Mouse (Mus musculus) liver, embryonic 16.5 days (tissue): ENCODE data around the gene Flt3. TPM values are rescaled to one million over a fixed set of nuclear protein-coding genes. Genes with fewer than 3 reads are reported as not detected.
A peak's percentile ranks its signal among the peaks of the same experiment; 100 is the strongest.

Source experiments
- ATAC-seq: fragments of 200-750 bp; cut with Nextera tagmentation; 2 replicates; pipeline ENCODE4 v1.8.0; 2017; ENCODE audit warnings: low read depth, mild to moderate bottlenecking, moderate number of reproducible peaks, moderate library complexity
- H3K27ac ChIP-seq: fragments of 300-500 bp; sonication (generic); 2 replicates; pipeline ENCODE4 v1.5.1; 2014; ENCODE audit warnings: mild to moderate bottlenecking, low read length
- H3K27me3 ChIP-seq: fragments of 300-500 bp; sonication (generic); 2 replicates; pipeline ENCODE4 v1.6.1; 2014; ENCODE audit warnings: low read depth, low read length, mixed read lengths; ENCODE audit not compliant: control insufficient read depth, insufficient read depth
- H3K36me3 ChIP-seq: fragments of 300-500 bp; sonication (generic); 2 replicates; pipeline ENCODE4 v1.6.1; 2014; ENCODE audit warnings: mild to moderate bottlenecking; ENCODE audit not compliant: control insufficient read depth, insufficient read depth
- H3K4me1 ChIP-seq: fragments of 300-500 bp; sonication (generic); 2 replicates; pipeline ENCODE4 v1.6.1; 2014; ENCODE audit warnings: low read depth, low read length, mixed read lengths; ENCODE audit not compliant: control insufficient read depth
- H3K4me2 ChIP-seq: fragments of 300-500 bp; sonication (generic); 2 replicates; pipeline ENCODE4 v1.6.1; 2014; ENCODE audit warnings: low read depth, low read length, mixed read lengths
- H3K4me3 ChIP-seq: fragments of 300-500 bp; sonication (generic); 2 replicates; pipeline ENCODE4 v1.5.1; 2014; ENCODE audit warnings: low read depth, mild to moderate bottlenecking, low read length
- H3K9ac ChIP-seq: fragments of 300-500 bp; sonication (generic); 2 replicates; pipeline ENCODE4 v1.6.1; 2014; ENCODE audit warnings: low read depth, low read length
- H3K9me3 ChIP-seq: fragments of 300-500 bp; sonication (generic); replicated peaks from 2 replicates; pipeline ENCODE4 v1.6.1; 2016; ENCODE audit warnings: low read length; ENCODE audit not compliant: control insufficient read depth
- WGBS: fragments of 180-500 bp; shearing (Covaris S2); extraction: QIAGEN DNeasy Blood & Tissue Kit; methylation state at CpG from one replicate; pipeline ENCODE4 v1.1.7; 2014; ENCODE audit not compliant: insufficient replicate concordance; 5-methylcytosine and 5-hydroxymethylcytosine counted together
- polyA plus RNA-seq: library from polyadenylated mRNA; unstranded; fragments of >200 nt; fragmentation: Nextera tagmentation; extraction: Ambion mirVana; gene quantifications from 2 replicates; pipeline ENCODE4 v1.2.1, GENCODE M21; 2015

Flt3 gene
- polyA plus RNA-seq, 1 experiment from 2014 or later, result 1.6 TPM

DNA sequence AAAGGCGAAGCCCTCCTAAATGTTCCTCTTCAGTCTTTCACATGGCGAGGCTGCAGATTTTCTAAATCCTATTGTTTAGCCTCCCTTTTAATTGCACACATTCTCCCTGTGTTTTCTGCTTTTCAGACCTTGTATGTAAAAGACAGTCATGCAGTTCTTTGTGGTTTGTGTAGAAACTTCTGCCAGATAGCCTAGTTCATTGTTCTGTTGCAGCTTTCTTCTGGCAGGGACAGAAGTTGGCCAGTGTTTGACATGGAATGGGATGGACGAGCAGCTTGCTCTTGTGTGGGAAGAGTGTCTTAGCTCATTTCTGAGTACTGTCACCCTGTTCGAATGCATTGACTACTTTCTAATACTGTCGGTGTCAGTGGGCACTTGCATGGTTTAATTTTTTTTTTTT is 36.2 kb upstream of the Flt3 start:
- peaks cover 74% of the 10 kb centered on the region for H3K4me1 ChIP-seq
- no peaks in the 10 kb centered on the region for H3K9me3 ChIP-seq
- no peak overlapping the region for H3K4me3 ChIP-seq
- peak overlapping the region; percentile 31; the same call in 1 of the 2 replicates for H3K4me2 ChIP-seq
- no peaks in the 10 kb centered on the region; the same call in 1 of the 2 replicates for H3K36me3 ChIP-seq
- WGBS, result 67% methylated on average over 5 of the region's 5 CpGs
- no peaks in the 10 kb centered on the region for H3K27me3 ChIP-seq
- H3K27ac ChIP-seq, result no peak overlapping the region
- no peak overlapping the region for H3K9ac ChIP-seq
- ATAC-seq, result no peak

DNA sequence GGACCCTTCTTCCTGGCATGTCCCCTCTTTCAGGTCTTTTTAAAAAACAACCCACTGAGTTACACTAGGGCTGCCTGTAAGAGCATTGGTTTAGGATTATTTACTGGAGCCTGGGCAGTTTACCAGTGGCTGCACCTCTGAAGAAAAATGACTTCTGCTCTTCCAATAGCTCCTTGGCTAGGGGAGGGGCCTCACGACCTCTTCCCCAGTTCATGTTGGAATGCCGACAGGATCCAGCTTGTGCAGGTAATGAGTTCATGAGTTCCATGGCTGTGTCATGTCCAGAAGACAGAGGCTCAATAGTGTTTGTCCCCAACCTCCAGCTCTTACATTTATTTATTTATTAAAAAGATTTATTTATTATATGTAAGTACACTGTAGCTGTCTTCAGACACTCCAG is 35.5 kb upstream of the Flt3 start:
- ATAC-seq, result no peak
- no peaks in the 10 kb centered on the region for H3K9me3 ChIP-seq
- peaks cover 67% of the 10 kb centered on the region for H3K4me1 ChIP-seq
- peak overlapping the region; percentile 13; the same call in 1 of the 2 replicates for H3K4me2 ChIP-seq
- no peaks in the 10 kb centered on the region; the same call in 1 of the 2 replicates for H3K36me3 ChIP-seq
- 34% methylated on average over 2 of the region's 2 CpGs for WGBS
- no peak overlapping the region for H3K9ac ChIP-seq
- H3K27ac ChIP-seq, result no peak overlapping the region; the same call in 1 of the 2 replicates
- no peaks in the 10 kb centered on the region for H3K27me3 ChIP-seq
- no peak overlapping the region for H3K4me3 ChIP-seq

DNA sequence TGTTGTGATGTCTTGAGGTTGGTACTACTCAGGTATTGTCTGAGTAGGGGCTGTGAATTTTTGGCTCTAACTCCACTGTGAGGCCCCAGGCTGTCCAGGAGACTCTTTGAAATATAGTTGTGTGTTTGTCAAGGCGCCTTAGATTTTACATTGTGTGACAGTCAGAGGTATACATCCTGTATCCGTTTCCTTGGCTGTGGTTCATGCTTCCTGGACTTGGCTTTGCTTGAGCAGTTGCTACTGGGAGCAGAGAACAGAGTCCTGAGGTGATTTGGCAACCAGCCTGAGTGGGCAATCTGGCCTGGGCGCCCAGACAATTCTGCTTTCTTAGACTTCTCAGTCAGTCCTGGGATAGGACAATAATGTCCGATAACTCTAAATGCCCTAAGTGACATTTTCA is 34.9 kb upstream of the Flt3 start:
- WGBS, result 22% methylated on average over 4 of the region's 4 CpGs
- Histone ChIP-seq H3K9ac (no peak overlapping the region), H3K27ac (peak overlapping the region; percentile 41; the same call in 1 of the 2 replicates), H3K36me3 (no peaks in the 10 kb centered on the region; the same call in 1 of the 2 replicates), H3K27me3 (no peaks in the 10 kb centered on the region), H3K4me3 (no peak overlapping the region), H3K4me1 (peaks cover 64% of the 10 kb centered on the region), H3K4me2 (peak overlapping the region; percentile 13; the same call in 1 of the 2 replicates), H3K9me3 (no peaks in the 10 kb centered on the region)
- no peak for ATAC-seq

DNA sequence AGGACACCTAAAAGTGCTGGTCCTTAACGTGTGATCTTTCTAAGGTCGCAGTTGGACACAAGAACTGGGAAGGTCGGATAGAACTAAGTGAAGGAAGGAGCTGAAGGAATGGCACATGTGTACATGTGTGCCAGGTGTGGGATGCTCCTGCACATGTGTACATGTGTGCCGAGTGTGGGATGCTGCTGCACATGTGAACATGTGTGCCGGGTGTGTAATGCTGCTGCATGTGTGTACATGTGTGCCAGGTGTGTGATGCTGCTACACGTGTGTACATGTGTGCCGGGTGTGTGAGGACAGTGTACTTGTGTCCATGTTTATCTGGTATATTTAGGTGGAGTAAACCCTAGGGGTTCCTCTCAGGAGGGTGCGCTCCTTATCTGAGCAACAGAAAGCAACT is 32.6 kb upstream of the Flt3 start:
- Histone ChIP-seq H3K36me3 (no peaks in the 10 kb centered on the region), H3K9ac (peak overlapping the region; percentile 6; the same call in 1 of the 2 replicates), H3K27me3 (no peaks in the 10 kb centered on the region), H3K9me3 (no peaks in the 10 kb centered on the region), H3K4me3 (peak overlapping the region; percentile 22), H3K4me1 (peaks cover 65% of the 10 kb centered on the region), H3K4me2 (peak overlapping the region; percentile 59), H3K27ac (peak overlapping the region; percentile 16; the same call in 1 of the 2 replicates)
- WGBS, result 50% methylated on average over 8 of the region's 8 CpGs
- no peak for ATAC-seq

DNA sequence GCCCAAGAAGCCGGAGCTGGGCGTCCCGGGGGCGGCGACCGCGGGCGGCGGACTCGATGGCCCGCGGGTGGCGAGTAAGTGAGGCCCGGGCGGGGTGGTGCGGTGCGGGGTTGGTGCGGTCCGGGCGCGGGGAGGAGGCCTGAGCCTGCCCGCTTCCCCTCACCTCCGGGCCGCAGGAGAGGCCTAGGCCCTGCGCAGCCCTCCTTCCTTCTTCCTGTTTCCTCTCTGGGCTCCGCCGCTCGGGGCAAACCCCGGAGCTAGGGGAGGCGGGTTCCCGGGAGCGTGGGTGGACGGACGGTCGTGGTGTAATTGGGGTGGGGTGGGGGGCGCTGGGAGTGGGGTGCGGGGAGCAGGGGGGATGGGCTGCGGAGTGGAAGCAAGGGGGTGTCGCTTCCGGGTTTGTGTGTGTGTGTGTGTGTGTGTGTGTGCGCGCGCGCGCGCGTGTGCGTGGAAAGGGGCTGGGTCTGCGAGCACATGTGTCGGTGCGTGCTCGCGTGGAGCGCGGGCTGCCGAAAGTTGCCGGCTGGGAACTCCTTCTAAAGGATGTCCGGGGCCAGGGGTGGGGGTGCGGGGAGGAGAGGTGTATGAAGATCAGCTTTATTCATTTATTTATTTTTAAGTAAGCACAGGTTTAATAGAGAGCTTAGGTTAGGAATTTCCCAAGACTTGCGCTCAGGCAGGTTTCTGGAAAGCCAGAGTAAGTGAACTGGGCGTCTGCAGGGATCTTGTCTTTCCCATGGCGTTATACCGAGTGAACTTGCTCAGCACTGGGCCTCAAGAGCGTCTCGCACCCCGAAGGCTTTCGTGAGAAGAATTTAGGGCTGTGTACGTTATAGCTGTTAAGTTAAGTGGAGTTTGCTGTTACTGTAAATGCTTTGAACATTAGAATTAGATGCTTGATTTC is 30.9 kb upstream of the Flt3 start:
- Histone ChIP-seq H3K27ac (peak overlapping the region; percentile 100), H3K9me3 (no peaks in the 10 kb centered on the region), H3K4me2 (peak overlapping the region; percentile 89), H3K4me1 (peaks cover 50% of the 10 kb centered on the region), H3K9ac (peak overlapping the region; percentile 99), H3K4me3 (peak overlapping the region; percentile 99), H3K27me3 (no peaks in the 10 kb centered on the region), H3K36me3 (no peaks in the 10 kb centered on the region)
- ATAC-seq, result peak; percentile 33
- under 1% methylated on average over 51 of the region's 68 CpGs for WGBS

DNA sequence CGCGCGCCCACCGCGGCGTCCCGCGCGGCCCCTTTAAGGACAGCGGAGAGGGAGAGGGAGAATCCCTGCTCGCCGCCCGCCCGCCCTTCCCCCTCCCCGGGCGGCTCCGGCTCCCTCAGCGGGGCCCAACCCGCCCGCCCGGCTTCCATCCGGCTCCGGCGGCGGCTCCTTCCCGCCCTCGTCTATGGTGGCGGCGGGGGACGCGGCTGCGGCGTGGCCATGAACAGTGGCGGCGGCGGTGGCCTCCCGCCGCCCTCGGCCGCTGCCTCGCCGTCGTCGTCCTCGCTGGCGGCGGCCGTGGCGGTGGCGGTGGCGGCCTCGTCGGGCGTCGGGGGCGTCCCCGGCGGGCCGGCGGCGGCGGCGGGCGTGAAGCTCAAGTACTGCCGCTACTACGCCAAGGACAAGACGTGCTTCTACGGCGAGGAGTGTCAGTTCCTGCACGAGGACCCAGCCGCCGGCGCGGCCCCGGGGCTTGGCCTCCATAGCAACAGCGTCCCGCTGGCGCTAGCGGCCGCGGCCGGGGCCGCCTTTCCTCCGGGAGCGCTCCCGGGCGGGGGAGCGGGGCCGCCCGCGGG is 30.2 kb upstream of the Flt3 start:
- no peaks in the 10 kb centered on the region for H3K9me3 ChIP-seq
- no peaks in the 10 kb centered on the region for H3K27me3 ChIP-seq
- peak overlapping the region; percentile 89 for H3K4me2 ChIP-seq
- H3K4me1 ChIP-seq, result peaks cover 50% of the 10 kb centered on the region
- H3K4me3 ChIP-seq, result peak overlapping the region; percentile 99
- H3K9ac ChIP-seq, result peak overlapping the region; percentile 99
- ATAC-seq, result peak; percentile 85
- WGBS, result 0% methylated on average over 43 of the region's 91 CpGs
- H3K36me3 ChIP-seq, result no peaks in the 10 kb centered on the region
- H3K27ac ChIP-seq, result peak overlapping the region; percentile 100

DNA sequence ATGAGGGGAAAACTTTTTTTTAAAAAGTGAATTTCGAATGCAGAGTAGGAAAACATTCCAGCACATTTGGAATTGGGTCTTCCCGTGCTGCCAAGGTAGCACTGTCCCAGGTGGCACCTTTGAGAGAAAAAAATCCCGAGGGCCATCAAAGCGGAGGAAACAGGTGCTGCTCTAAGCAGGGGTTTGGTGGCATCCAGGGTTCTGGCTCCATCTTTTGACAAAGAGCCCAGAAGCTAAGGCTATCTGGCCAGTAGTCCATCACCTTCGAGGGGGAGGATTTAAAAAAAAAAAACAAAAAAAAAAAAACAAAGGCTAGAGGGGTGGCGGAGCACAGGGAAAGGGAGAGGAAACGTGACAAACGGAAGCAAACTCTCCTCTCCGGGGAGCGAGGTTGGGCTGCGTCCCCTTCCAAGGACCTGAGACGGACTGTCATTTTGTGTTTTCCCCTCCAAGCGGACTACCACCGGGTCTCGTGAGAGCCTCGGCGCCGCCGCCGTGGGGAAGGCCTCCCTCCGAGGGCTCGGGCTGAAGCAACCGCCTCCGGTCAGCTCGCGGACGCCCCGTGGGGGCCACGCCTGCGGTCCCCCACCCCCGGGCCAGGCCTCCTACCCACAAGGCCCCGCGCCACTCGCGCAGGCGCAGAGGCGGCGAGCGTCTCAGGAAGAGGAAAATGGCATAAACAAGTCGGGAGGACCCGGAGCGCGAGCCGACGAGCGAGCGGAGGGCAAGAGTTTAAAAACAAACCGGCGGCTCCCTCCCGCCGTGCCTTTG is 29.4 kb upstream of the Flt3 start, which contains the start of gene Pan3:
Pan3 (plus strand) TSS at position 627 of the 771 bp plus-strand sequence.
- Histone ChIP-seq H3K9ac (peak within 1 kb of the TSS; percentile 99), H3K4me2 (peak within 1 kb of the TSS; percentile 89), H3K36me3 (no peaks in the 10 kb centered on the region), H3K27me3 (no peaks in the 10 kb centered on the region), H3K9me3 (no peaks in the 10 kb centered on the region), H3K4me1 (peaks cover 43% of the 10 kb centered on the region), H3K27ac (peak within 1 kb of the TSS; percentile 100), H3K4me3 (peak within 1 kb of the TSS; percentile 99)
- peak; percentile 90 for ATAC-seq
- 1% methylated on average over 43 of the region's 51 CpGs for WGBS

DNA sequence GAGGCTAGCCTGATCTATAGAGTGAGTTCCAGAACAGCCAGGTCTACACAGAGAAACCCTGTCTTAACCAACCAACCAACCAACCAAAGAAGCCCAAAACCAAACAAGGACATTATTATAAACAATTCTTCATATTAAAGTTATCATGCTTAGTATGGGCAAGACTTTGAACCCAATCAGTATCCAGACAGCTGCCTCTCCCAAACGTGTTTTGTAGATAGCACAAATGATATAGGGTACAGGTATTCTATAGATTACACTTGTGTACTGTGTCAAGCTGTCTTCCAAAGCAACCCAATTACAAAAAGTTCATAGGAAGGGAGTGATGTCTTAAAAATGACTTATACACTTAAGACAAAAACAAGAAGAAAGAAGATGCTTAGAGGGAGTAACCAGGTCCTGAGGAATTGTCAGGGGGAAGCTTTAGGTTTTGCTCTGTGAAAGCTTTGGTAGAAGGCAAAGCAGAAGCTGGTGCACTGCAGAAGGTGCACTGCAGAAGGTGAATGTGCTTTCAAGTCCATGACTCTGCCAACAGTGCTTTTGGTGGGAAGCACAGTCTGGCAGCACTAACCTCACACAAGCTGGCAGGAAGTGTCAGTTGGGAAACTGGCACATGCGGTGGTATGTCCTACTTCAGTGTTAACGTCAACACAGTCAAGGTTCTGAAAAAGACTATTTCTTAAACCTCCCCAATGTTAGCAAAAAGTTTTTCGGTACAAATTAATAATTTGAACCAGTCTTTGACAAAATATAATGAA is 25.9 kb upstream of the Flt3 start:
- peak overlapping the region; percentile 53 for H3K27ac ChIP-seq

More for the DNA sequence above, 25.9 kb upstream of the Flt3 start:
- H3K4me1 ChIP-seq, result peaks cover 20% of the 10 kb centered on the region
- H3K27me3 ChIP-seq, result no peaks in the 10 kb centered on the region
- no peak overlapping the region for H3K9ac ChIP-seq
- no peaks in the 10 kb centered on the region for H3K36me3 ChIP-seq
- no peak overlapping the region for H3K4me3 ChIP-seq
- 23% methylated on average over 4 of the region's 4 CpGs for WGBS
- no peak for ATAC-seq
- no peak overlapping the region for H3K4me2 ChIP-seq
- H3K9me3 ChIP-seq, result no peaks in the 10 kb centered on the region
